Mouse (Mus musculus): Measurements from ENCODE around the gene Fgf2. TPM values are rescaled to one million over a fixed set of nuclear protein-coding genes. Genes with fewer than 3 reads are reported as not detected.

Gene Fgf2
- not detected for total RNA-seq (2023)

DNA sequence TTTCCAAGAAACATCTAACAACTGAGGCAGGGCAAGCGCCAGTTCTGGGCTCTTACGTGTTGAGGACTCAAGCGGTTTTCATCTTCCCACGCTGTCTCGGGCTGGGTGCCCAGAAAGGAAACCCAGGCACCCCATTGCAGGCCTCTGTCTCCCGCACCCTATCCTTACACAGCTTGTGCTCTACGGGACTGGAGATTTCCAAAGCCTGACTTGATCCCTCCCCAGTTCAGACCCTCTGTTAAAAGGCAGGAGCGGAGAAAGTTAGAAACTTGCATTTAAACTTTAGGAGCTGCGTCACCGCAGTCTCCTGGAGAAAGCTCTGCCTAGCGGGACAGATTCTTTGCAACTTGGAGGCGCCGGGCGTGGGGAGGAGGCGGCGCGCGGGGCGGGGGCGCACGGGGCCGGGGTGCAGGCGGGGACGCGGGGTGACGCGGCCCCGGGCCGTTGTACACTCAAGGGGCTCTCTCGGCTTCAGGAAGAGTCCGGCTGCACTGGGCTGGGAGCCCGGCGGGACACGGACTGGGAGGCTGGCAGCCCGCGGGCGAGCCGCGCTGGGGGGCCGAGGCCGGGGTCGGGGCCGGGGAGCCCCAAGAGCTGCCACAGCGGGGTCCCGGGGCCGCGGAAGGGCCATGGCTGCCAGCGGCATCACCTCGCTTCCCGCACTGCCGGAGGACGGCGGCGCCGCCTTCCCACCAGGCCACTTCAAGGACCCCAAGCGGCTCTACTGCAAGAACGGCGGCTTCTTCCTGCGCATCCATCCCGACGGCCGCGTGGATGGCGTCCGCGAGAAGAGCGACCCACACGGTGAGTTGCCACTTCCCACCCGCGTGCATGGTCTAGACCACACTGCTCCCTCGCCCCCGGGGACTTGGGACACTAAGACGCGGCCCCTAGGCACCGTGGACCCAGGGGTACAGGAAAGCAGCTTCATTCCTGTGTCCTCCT lies at the start of gene Fgf2:
Gene Fgf2 (plus strand): TSS at position 126 of the 945 bp plus-strand sequence.

DNA sequence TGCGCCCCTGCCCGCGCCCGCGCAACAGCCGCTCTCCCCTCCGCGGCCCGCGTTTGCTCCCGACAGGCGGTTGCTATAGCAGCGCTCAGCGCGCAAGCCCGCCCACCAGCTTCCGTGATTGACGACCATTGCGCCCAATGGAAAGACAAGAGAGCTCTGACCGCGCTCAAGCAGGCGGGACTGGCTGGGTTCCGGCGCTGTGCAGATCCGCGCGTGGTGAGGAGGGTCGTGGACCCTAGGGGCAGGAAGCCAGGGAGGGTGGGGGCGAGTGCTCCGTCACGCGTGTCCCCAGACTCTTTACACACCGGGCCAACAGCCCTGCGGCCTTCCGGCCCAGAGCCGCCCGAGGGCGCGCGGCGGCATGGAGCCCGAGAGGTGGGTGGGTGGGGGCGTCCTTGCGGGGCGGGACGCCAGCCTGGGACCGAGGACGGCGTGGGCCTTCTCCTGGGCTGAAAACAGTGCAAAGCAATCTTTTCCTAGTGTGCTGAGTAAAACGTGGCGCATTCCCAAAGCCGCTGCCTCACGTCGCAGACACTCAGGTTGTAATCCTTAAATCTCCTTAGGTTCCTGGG lies 35.7 kb upstream of the Fgf2 start, which contains the start of the genes Bbs12 and Cetn4:
Gene Bbs12 (plus strand): TSS at position 185 of the 572 bp plus-strand sequence.
Gene Cetn4 (minus strand): TSS at position 339 of the 572 bp plus-strand sequence.

DNA sequence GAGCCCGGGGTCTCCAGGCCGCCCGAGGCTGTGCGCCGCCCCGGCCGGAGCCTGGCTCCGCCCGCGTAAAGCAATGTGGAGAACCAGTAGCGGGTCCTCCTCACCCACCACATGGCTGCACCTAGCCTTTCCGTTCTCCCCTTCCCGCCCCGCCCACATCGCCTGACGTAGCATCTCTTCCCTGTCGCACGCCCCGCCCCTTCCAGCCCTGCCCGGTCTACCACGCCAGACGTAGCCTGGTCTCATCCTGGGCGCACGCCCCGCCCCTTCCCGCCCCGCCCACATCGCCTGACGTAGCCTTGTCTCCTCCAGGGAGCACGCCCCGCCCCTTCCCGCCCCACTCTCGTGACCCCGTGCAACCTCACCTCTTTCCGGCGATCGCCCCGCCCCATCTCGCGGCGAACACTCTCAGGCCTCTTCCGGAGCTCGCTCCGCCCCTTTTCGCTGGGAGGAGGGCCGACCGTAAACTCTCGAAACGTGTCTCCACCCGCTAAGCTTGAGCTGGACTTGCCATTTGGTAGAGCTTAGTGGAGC lies 71.4 kb downstream of the Fgf2 start, which contains the start of gene Spata5:
Gene Spata5 (plus strand): TSS at position 439 of the 534 bp plus-strand sequence.

DNA sequence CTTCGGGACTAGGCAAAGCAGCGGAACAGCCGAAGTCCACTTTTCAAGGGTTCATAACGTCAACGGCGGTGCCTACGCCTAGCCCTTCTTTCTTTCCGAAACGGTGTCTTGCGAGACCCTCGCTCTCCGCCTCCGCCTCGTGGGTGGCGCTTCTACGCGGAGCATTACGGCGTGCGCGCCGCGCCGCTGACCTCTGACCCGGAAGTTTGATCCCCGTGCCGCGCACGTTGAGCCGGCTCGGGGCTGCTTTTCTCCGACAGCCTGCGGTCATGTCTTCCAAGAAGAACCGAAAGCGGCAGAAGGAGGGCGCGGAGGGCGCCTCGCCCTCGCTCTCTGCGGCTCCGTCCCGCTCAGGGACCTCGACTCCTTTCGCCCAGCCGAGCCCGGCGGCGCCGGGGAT lies 71.9 kb downstream of the Fgf2 start, which contains the start of gene Nudt6:
Gene Nudt6 (minus strand): TSS at position 140 of the 400 bp plus-strand sequence.

Other genes starting within 250 kb of the Fgf2 start
- not detected for gene Il2, start 222.4 kb upstream of the Fgf2 start, total RNA-seq (2023)
- gene Il21, start 115.7 kb upstream of the Fgf2 start, total RNA-seq (2023): not detected
- 1 to 10 TPM; 1.6 to 2.7 TPM for gene Bbs12, start 35.8 kb upstream of the Fgf2 start, total RNA-seq (2023)
- under 1 TPM in 1 of 2 experiments, not detected in 1; 0.26 TPM for gene Cetn4, start 35.6 kb upstream of the Fgf2 start, total RNA-seq (2023)
- 10 to 100 TPM; 91.0 to 95.1 TPM for gene Spata5, start 71.5 kb downstream of the Fgf2 start, total RNA-seq (2023)
- 10 to 100 TPM; 15.3 to 27.8 TPM for gene Nudt6, start 71.9 kb downstream of the Fgf2 start, total RNA-seq (2023)

Data from B cell, adult 67 days (primary cell).